Mouse (Mus musculus) R1 (cell line): ENCODE data around the gene Csrp1.

Experiments used
- DNase-seq: peaks from one replicate; pipeline ENCODE4 v3.0.0-alpha.2; 2018; ENCODE audit warnings: low read depth, low spot score

Csrp1 gene

DNA sequence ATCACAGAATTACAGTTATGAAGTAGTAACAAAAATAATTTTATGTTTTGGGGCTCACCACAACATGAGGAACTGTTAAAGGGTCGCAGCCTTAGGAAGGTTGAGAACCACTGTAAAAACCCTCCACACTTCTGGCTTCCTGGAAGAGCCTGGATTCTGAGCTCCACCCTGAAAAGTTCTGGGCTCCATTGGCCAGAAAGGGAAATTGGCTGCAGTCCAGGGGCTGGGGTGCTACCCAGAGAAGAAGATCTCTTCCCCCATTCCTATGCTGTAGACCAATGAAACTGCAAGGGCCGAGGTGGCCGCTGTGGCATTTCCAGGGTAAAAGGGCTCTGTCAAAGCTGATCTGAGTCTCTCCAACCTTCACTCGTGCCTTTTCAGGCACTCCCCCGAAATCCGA, 21.8 kb upstream of the Csrp1 start:
- no peak for DNase-seq

- DNase-seq: peak; percentile 47
Observed at GRCm38 (mm10) chr1:135698451-135698921, 21.4 kb upstream of the Csrp1 start.

- DNase-seq: peak; percentile 60
Observed at GRCm38 (mm10) chr1:135698996-135699705, 20.7 kb upstream of the Csrp1 start.

GRCm38 (mm10) chr1:135699892-135700291, 20.0 kb upstream of the Csrp1 start:
- DNase-seq: no peak

- DNase-seq: peak; percentile 75
Observed at GRCm38 (mm10) chr1:135700605-135701004, 19.3 kb upstream of the Csrp1 start.

GRCm38 (mm10) chr1:135701314-135701713, 18.5 kb upstream of the Csrp1 start:
- no peak for DNase-seq

DNA sequence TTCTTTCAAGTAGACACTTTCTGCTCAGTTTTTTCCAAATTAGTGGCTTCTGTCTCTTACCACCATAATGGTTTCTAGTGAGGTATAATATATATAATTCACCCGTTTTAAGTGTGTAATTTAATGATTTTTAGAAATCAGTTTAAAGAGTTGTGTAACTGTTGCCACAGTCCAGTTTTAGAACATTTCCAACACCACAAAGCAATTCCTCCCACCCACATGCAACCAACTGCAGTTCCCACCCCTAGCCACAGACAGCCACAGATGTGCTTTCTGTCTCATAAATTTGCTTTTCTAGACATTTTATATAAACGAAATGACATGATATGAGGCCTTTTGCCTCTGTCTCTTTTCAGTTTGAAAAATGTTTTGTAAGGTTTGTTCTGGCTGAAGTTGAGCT, 17.1 kb upstream of the Csrp1 start:
- no peak for DNase-seq

GRCm38 (mm10) chr1:135704317-135704821, 15.5 kb upstream of the Csrp1 start:
- DNase-seq: peak; percentile 66

GRCm38 (mm10) chr1:135708369-135708768, 11.5 kb upstream of the Csrp1 start:
- DNase-seq: peak; percentile 96

GRCm38 (mm10) chr1:135711126-135711525, 8.7 kb upstream of the Csrp1 start:
- no peak for DNase-seq

GRCm38 (mm10) chr1:135714028-135714815, 5.6 kb upstream of the Csrp1 start:
- no peak for DNase-seq

GRCm38 (mm10) chr1:135714901-135715609, 4.8 kb upstream of the Csrp1 start:
- DNase-seq: peak; percentile 72

- DNase-seq: peak; percentile 96
Observed at GRCm38 (mm10) chr1:135719486-135719885, 375 bp upstream of the Csrp1 start.

DNA sequence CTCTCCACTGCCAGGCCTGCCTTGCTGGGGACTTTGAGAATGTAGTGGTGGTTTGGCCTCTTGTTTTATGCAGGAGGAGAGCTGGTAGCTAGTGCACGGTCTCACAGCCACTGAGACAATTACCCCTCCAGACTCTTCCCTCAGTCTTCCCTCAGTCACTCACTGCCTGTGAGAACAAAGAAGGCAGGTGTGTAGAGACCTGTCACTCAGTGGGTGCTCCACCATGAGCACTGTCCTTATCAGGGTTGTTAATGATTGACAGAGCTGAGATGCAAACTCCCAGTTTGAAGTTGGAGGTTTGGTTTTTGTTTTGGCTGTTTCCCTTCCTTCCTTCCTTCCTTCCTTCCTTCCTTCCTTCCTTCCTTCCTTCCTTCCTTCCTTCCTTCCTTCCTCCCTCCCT, 3.2 kb downstream of the Csrp1 start:
- DNase-seq: no peak

- peak; percentile 84 for DNase-seq
Observed at GRCm38 (mm10) chr1:135724134-135724533, 4.3 kb downstream of the Csrp1 start.

DNA sequence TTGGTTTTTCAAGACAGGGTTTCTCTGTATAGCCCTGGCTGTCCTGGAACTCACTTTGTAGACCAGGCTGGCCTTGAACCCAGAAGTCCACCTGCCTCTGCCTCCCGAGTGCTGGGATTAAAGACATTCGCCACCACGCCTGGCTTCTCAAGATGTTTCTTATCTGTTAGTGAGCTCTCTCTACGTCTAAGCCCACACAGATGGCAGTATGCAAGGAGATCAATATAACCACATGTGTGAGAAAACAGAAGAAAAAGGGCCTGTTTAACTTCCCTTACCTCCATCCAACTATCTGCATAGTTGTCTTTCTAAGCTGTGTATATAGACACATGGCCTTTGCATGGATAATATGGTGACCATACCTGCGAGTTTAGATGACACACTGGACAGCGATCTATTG, 5.5 kb downstream of the Csrp1 start:
- DNase-seq: no peak

- no peak for DNase-seq
Observed at GRCm38 (mm10) chr1:135725936-135726335, 6.1 kb downstream of the Csrp1 start.

- DNase-seq: peak; percentile 94
Observed at GRCm38 (mm10) chr1:135728631-135729366, 8.9 kb downstream of the Csrp1 start.

DNA sequence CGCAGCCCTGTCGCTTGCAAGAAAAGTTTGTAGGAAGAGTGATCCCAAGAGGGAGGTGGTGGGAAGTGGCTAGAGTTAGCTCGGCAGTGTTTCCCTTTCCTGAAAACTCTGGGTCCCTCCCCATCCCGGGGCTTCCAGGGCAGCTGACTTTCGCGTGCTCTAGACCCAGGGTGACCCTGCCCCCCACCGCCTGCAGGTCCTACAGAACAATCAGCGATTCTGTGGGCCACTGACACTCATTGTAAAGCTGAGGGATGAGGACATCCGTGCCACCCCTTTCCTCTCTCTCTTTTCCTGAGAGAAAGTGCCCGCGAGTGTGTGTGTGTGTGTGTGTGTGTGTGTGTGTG, 9.5 kb downstream of the Csrp1 start:
- DNase-seq: no peak

GRCm38 (mm10) chr1:135729821-135730220, 10.0 kb downstream of the Csrp1 start:
- DNase-seq: no peak

- no peak for DNase-seq
Observed at GRCm38 (mm10) chr1:135730296-135730695, 10.4 kb downstream of the Csrp1 start.
